Mouse (Mus musculus) hindbrain, postnatal 0 days (tissue): ENCODE measurements around the gene Zdhhc14. TPM values are rescaled to one million over a fixed set of nuclear protein-coding genes. Genes with fewer than 3 reads are reported as not detected.

ENCODE experiments used
- ATAC-seq: fragments of 200-750 bp; cut with Nextera tagmentation; 2 replicates; pipeline ENCODE4 v1.8.0; 2017; ENCODE audit warnings: mild to moderate bottlenecking, moderate TSS enrichment, moderate library complexity
- DNase-seq: peaks from one replicate; pipeline ENCODE4 v3.0.0-alpha.2; 2015; ENCODE audit warnings: low spot score
- H3K27ac ChIP-seq: fragments of 300-500 bp; sonication (generic); 2 replicates; pipeline ENCODE4 v1.5.1; 2014; ENCODE audit warnings: mild to moderate bottlenecking
- H3K27me3 ChIP-seq: fragments of 300-500 bp; sonication (generic); 2 replicates; pipeline ENCODE4 v1.6.1; 2014; ENCODE audit warnings: low read length, mixed read lengths; ENCODE audit not compliant: insufficient read depth
- H3K36me3 ChIP-seq: fragments of 300-500 bp; sonication (generic); 2 replicates; pipeline ENCODE4 v1.6.1; 2014; ENCODE audit warnings: low read length, mixed read lengths; ENCODE audit not compliant: insufficient read depth
- H3K4me1 ChIP-seq: fragments of 300-500 bp; sonication (generic); 2 replicates; pipeline ENCODE4 v1.6.1; 2014; ENCODE audit warnings: antibody characterized with exemption, low read length, mixed read lengths; ENCODE audit not compliant: insufficient read depth
- H3K4me2 ChIP-seq: fragments of 300-500 bp; sonication (generic); 2 replicates; pipeline ENCODE4 v1.6.1; 2014; ENCODE audit warnings: low read depth, mild to moderate bottlenecking, low read length, moderate library complexity, mixed read lengths
- H3K4me3 ChIP-seq: fragments of 300-500 bp; sonication (generic); 2 replicates; pipeline ENCODE4 v1.5.1; 2014; ENCODE audit warnings: low read length
- H3K9ac ChIP-seq: fragments of 300-500 bp; sonication (generic); replicated peaks from 2 replicates; pipeline ENCODE4 v1.6.1; 2014; ENCODE audit warnings: mild to moderate bottlenecking, low read length, moderate library complexity, mixed read lengths
- H3K9me3 ChIP-seq: fragments of 300-500 bp; sonication (generic); 2 replicates; pipeline ENCODE4 v1.6.1; 2016; ENCODE audit warnings: low read length, mixed read lengths
- CTCF ChIP-seq: IDR thresholded peaks from 2 replicates; pipeline ENCODE4 v1.5.1; 2016; ENCODE audit warnings: antibody characterized with exemption, control low read depth, low read depth
- WGBS: fragments of 180-500 bp; shearing (Covaris S2); extraction: QIAGEN DNeasy Blood & Tissue Kit; methylation state at CpG from one replicate; pipeline ENCODE4 v1.1.7; 2014; 5-methylcytosine and 5-hydroxymethylcytosine counted together
- polyA plus RNA-seq: library from polyadenylated mRNA; unstranded; fragments of >200 nt; fragmentation: Nextera tagmentation; extraction: Ambion mirVana; gene quantifications from 2 replicates; pipeline ENCODE4 v1.2.1, GENCODE M21; 2015
- total RNA-seq: library from RNA; depleted of rRNA; stranded (reverse); fragments of >200 nt; gene quantifications from 2 replicates; pipeline ENCODE4 v1.2.3, GENCODE M21; 2014

Gene Zdhhc14
- total and polyA plus RNA-seq, 2 experiments from 2014 or later: 9.7 to 20.5 TPM

- Histone ChIP-seq H3K9ac (no peak overlapping the region), H3K4me3 (no peak overlapping the region), H3K4me2 (no peak overlapping the region), H3K4me1 (peaks cover 6% of the 10 kb centered on the region; the same call in 1 of the 2 replicates), H3K27ac (no peak overlapping the region), H3K9me3 (no peaks in the 10 kb centered on the region), H3K36me3 (no peaks in the 10 kb centered on the region), H3K27me3 (no peaks in the 10 kb centered on the region)
- TF ChIP-seq CTCF: no peak
- WGBS: 70% methylated on average over 7 of the region's 7 CpGs
- DNase-seq (no peak), ATAC-seq (no peak)
Measured at GRCm38 (mm10) chr17:5607352-5607751, 115.0 kb downstream of the Zdhhc14 start.

DNA sequence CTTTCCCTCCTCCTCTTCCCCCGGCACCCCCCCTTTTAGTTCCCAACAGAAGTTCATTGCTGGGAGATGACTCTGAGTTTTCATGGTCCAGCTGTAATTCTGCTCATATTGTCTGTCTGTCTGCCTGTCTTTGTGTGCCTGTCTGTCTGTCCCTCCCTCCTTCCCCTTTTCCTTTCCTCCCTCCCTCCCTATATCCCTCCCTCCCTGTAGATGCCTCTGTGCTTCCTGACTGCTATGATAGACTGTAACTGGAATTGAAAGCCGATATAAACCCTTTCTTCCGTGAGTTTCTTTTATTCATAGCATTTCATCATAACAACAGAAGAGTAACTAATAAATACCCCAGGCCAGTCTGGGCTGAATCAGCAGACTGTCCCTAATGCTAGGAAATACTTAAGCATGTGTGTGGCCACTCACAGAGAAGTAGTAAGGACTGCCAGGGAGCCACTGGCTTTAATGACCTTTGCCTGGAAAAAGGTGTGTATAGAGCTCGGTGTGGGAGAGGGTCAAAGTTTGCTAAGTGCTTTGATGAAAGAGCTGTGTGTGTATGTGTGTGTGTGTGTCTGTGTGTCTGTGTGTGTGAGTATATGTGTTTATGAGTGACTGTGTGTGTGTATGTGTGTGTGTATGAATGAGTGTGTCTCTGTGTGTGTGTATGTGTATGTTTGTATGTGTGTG lies 117.7 kb downstream of the Zdhhc14 start:
- 84% methylated on average over 4 of the region's 4 CpGs for WGBS
- ATAC-seq (no peak), DNase-seq (no peak)
- H3K36me3 ChIP-seq: no peaks in the 10 kb centered on the region
- no peak overlapping the region for H3K4me3 ChIP-seq
- no peaks in the 10 kb centered on the region for H3K9me3 ChIP-seq
- H3K27me3 ChIP-seq: no peaks in the 10 kb centered on the region
- TF ChIP-seq CTCF: no peak
- H3K27ac ChIP-seq: no peak overlapping the region
- H3K9ac ChIP-seq: no peak overlapping the region
- H3K4me2 ChIP-seq: no peak overlapping the region
- H3K4me1 ChIP-seq: peaks cover 6% of the 10 kb centered on the region; the same call in 1 of the 2 replicates

- H3K9me3 ChIP-seq: no peaks in the 10 kb centered on the region
- no peak overlapping the region for H3K27ac ChIP-seq
- no peaks in the 10 kb centered on the region for H3K27me3 ChIP-seq
- H3K9ac ChIP-seq: no peak overlapping the region
- no peak overlapping the region for H3K4me2 ChIP-seq
- H3K36me3 ChIP-seq: no peaks in the 10 kb centered on the region
- 70% methylated on average over 4 of the region's 4 CpGs for WGBS
- no peaks in the 10 kb centered on the region for H3K4me1 ChIP-seq
- DNase-seq (no peak), ATAC-seq (no peak)
- TF ChIP-seq CTCF: no peak
- H3K4me3 ChIP-seq: no peak overlapping the region
Measured at GRCm38 (mm10) chr17:5612236-5612635, 119.9 kb downstream of the Zdhhc14 start.

GRCm38 (mm10) chr17:5614771-5615318 lies 122.5 kb downstream of the Zdhhc14 start:
- no peak for DNase-seq
- 69% methylated on average over 9 of the region's 9 CpGs for WGBS
- ATAC-seq: no peak

DNA sequence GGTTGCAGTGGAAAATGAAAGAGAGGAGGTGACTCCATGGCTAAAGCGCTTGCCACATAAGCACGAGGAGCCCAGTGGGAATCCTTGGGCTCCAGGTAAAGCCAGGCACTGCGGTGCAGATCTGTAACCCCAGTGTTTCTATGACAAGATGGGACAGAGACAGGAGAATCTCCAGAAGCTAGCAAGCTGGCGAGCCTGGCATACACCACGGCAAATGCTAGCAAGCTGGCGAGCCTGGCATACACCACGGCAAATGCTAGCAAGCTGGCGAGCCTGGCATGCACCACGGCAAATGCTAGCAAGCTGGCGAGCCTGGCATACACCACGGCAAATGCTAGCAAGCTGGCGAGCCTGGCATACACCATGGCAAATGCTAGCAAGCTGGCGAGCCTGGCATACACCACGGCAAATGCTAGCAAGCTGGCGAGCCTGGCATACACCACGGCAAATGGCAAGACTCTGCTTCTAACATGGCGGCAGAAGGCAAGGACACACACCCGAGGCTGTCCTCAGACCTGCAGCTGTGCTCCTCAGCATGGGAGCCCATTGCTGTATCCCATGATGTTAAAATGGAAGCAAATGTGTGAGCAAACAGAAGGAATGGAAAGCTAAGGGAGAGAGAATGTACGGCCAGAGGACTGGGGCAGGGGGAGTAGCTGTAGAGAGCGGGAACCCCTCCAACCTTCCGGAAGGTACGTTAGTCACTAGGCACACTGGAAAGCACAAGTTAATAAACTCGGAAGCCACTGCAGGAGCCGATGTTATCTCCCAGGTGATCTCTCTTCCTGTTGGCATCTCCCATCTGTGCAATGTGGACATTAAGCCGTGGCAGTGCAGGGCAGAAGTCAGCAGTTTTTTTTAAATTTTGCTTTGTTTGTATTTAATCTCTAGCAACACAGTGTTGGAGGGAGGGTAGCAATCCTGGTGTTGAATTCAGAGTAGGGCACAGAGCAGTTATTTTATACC lies 129.6 kb downstream of the Zdhhc14 start:
- no peaks in the 10 kb centered on the region for H3K9me3 ChIP-seq
- 70% methylated on average over 25 of the region's 25 CpGs for WGBS
- no peak overlapping the region for H3K27ac ChIP-seq
- H3K4me2 ChIP-seq: no peak overlapping the region
- DNase-seq (no peak), ATAC-seq (no peak)
- 0 out of 2 replicates have a peak, but pooled peaks cover 3% of the 10 kb centered on the region for H3K4me1 ChIP-seq
- H3K9ac ChIP-seq: no peak overlapping the region
- TF ChIP-seq CTCF: no peak
- H3K36me3 ChIP-seq: no peaks in the 10 kb centered on the region
- no peaks in the 10 kb centered on the region for H3K27me3 ChIP-seq
- H3K4me3 ChIP-seq: no peak overlapping the region

More at GRCm38 (mm10) chr17:5614771-5615318, 122.5 kb downstream of the Zdhhc14 start:
- Histone ChIP-seq H3K4me3 (no peak overlapping the region), H3K4me1 (no peaks in the 10 kb centered on the region), H3K4me2 (no peak overlapping the region), H3K36me3 (no peaks in the 10 kb centered on the region), H3K9ac (no peak overlapping the region), H3K27me3 (no peaks in the 10 kb centered on the region), H3K9me3 (no peaks in the 10 kb centered on the region), H3K27ac (no peak overlapping the region)
- no peak for TF ChIP-seq CTCF

DNA sequence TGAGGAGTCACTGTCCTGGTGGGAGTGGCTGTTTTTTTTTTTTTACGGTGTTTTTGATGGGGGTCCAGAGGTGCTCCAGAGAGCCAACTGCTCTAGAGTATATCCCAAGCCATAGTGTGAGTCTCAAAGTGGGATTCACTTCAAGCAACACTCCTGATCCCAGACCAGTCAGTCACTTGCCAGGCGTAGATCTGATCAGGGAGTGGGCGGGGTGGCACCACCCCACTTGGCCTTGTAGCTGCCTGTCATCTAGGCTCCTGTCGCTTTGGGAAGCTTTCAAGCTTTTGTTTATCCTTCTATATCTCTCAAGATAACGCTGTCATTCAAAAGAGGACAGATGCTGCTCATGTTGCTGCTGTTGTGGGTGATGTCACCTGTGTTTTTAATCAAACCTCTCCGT lies 130.4 kb downstream of the Zdhhc14 start:
- H3K9me3 ChIP-seq: no peaks in the 10 kb centered on the region
- ATAC-seq (no peak), DNase-seq (no peak)
- no peaks in the 10 kb centered on the region for H3K27me3 ChIP-seq
- no peak for TF ChIP-seq CTCF
- 0 out of 2 replicates have a peak, but pooled peaks cover 3% of the 10 kb centered on the region for H3K4me1 ChIP-seq
- WGBS: 73% methylated on average over 6 of the region's 6 CpGs
- H3K4me2 ChIP-seq: no peak overlapping the region
- H3K27ac ChIP-seq: no peak overlapping the region
- H3K36me3 ChIP-seq: no peaks in the 10 kb centered on the region
- no peak overlapping the region for H3K4me3 ChIP-seq
- H3K9ac ChIP-seq: no peak overlapping the region
